10 mouse cellular contexts compared by ENCODE assay signal in genomic region chr3:146392656-146393321, GRCm38 (mm10). TPM values are rescaled to one million over a fixed set of nuclear protein-coding genes. Genes with fewer than 3 reads are reported as not detected.
DNase-seq lines count a peak whose midpoint lies in the region; ATAC-seq and TF ChIP-seq lines count a peak whose summit lies in the region.
"Had no signal": no experiment of that assay in that cellular context is flagged by ENCODE, and none has a peak within 500 bp of the region (broad histone marks: within the 10 kb centered on the region; RNA-seq: fewer than 3 reads in every experiment).

No protein-coding gene starts in this region.

- H3K9ac ChIP-seq in heart, embryonic 14.5 days (ENCODE audit: low read length), result no peak overlapping the region
- H3K9ac ChIP-seq in hindbrain, embryonic 16.5 days (ENCODE audit: low read depth, low read length), result no peak overlapping the region
- no peak overlapping the region for H3K9ac ChIP-seq in midbrain, embryonic 13.5 days (replicated peaks)
- H3K9ac ChIP-seq: limb, embryonic 12.5 days had no signal

- H3K9me3 ChIP-seq in heart, embryonic 14.5 days (ENCODE audit: control insufficient read depth, low read length), result no peaks in the 10 kb centered on the region
- no peaks in the 10 kb centered on the region for H3K9me3 ChIP-seq in hindbrain, embryonic 16.5 days (ENCODE audit: control insufficient read depth, low read length)
- H3K9me3 ChIP-seq in midbrain, embryonic 13.5 days, result no peaks in the 10 kb centered on the region
- H3K9me3 ChIP-seq: limb, embryonic 12.5 days had no signal

- H3K4me2 ChIP-seq in heart, embryonic 14.5 days (ENCODE audit: low read length), result peak overlapping the region; percentile 39; the same call in 1 of the 2 replicates
- peak overlapping the region; percentile 19; the same call in 1 of the 2 replicates for H3K4me2 ChIP-seq in hindbrain, embryonic 16.5 days (ENCODE audit: low read length)
- peak overlapping the region; percentile 41 for H3K4me2 ChIP-seq in midbrain, embryonic 13.5 days (replicated peaks)
- H3K4me2 ChIP-seq: limb, embryonic 12.5 days had no signal

- peaks cover 0 to 13% of the 10 kb centered on the region in 2 experiments; a peak in 2 of 4 replicates for H3K4me1 ChIP-seq in heart, embryonic 14.5 days (ENCODE audit: control insufficient read depth in 2 of 2, insufficient read depth in 2 of 2, low read length in 2 of 2)
- no peaks in the 10 kb centered on the region for H3K4me1 ChIP-seq in hindbrain, embryonic 16.5 days (ENCODE audit: control insufficient read depth, insufficient read depth, low read depth, low read length)
- peaks cover 4% of the 10 kb centered on the region; the same call in 1 of the 2 replicates for H3K4me1 ChIP-seq in midbrain, embryonic 13.5 days (replicated peaks)
- H3K4me1 ChIP-seq in lung, adult 2 months (ENCODE audit: control insufficient read depth, insufficient read depth, low read length), result no peaks in the 10 kb centered on the region

- H3K4me3 ChIP-seq in heart, embryonic 14.5 days (ENCODE audit: control insufficient read depth in 1 of 2, insufficient read depth in 1 of 2, low read depth in 1 of 2, low read length in 2 of 2), result no peak overlapping the region
- H3K4me3 ChIP-seq in hindbrain, embryonic 16.5 days (ENCODE audit: low read length), result no peak overlapping the region
- peak overlapping the region; percentile 18; the same call in 1 of the 2 replicates for H3K4me3 ChIP-seq in midbrain, embryonic 13.5 days (replicated peaks)
- H3K4me3 ChIP-seq in lung, adult 2 months (replicated peaks; ENCODE audit: extremely low read depth, low read depth, low read length), result no peak overlapping the region
- H3K4me3 ChIP-seq: limb, embryonic 12.5 days had no signal

- TF ChIP-seq POLR2A in lung, adult 2 months (IDR thresholded peaks at IDR 0.05; ENCODE audit: borderline replicate concordance, extremely low read depth, low read depth, low read length), result no peak

- no peak for TF ChIP-seq CTCF in lung, adult 2 months (IDR thresholded peaks at IDR 0.05; ENCODE audit: insufficient read depth, low read length)

- WGBS in heart, embryonic 14.5 days, result 63% methylated on average over 19 of the region's 19 CpGs
- 74% methylated on average over 19 of the region's 19 CpGs for WGBS in hindbrain, embryonic 16.5 days
- WGBS in midbrain, embryonic 13.5 days, result 56% methylated on average over 19 of the region's 19 CpGs
- 81% methylated on average over 19 of the region's 19 CpGs for WGBS in lung, adult 2 months

- no peak for ATAC-seq in heart, embryonic 14.5 days (ENCODE audit: insufficient number of reproducible peaks, insufficient read depth, low FRiP score, low read depth)
- no peak; the same call in 1 of the 2 replicates for ATAC-seq in hindbrain, embryonic 16.5 days
- ATAC-seq in midbrain, embryonic 13.5 days, result peak; percentile 79

- no peaks in the 10 kb centered on the region for H3K27me3 ChIP-seq in heart, embryonic 14.5 days (ENCODE audit: control insufficient read depth, insufficient read depth, low read length)
- no peaks in the 10 kb centered on the region for H3K27me3 ChIP-seq in hindbrain, embryonic 16.5 days (replicated peaks; ENCODE audit: control insufficient read depth, insufficient read depth, low read length)
- no peaks in the 10 kb centered on the region for H3K27me3 ChIP-seq in midbrain, embryonic 13.5 days
- H3K27me3 ChIP-seq: limb, embryonic 12.5 days had no signal

- no peak for DNase-seq in heart, postnatal 25 days (ENCODE audit: low spot score)
- DNase-seq in c-Kit-positive CD71-positive TER-119-positive erythroid progenitor cells, embryonic 14.5 days (ENCODE audit: low spot score), result peak; percentile 68
- no peak for DNase-seq in natural killer cell, adult 2 months (ENCODE audit: low spot score in 2 of 2)
- no peak for DNase-seq in right cerebral cortex, postnatal 4 days
- no peak for DNase-seq in lung, adult 2 months
- DNase-seq: right cerebral cortex, postnatal 14 days had no signal

- intact Hi-C loops in heart, postnatal 25 days (cut with DNase I), result no loop called here

- H3K27ac ChIP-seq in heart, embryonic 14.5 days (replicated peaks in 1 of 2; ENCODE audit: control insufficient read depth in 1 of 2, insufficient read depth in 1 of 2, low read depth in 2 of 2, low read length in 2 of 2), result no peak overlapping the region
- H3K27ac ChIP-seq in hindbrain, embryonic 16.5 days (ENCODE audit: low read depth, low read length), result no peak overlapping the region
- H3K27ac ChIP-seq in midbrain, embryonic 13.5 days, result no peak overlapping the region
- H3K27ac ChIP-seq: limb, embryonic 12.5 days had no signal

- H3K36me3 ChIP-seq in heart, embryonic 14.5 days (ENCODE audit: control insufficient read depth, insufficient read depth, low read length), result no peaks in the 10 kb centered on the region
- H3K36me3 ChIP-seq in hindbrain, embryonic 16.5 days (ENCODE audit: control insufficient read depth, insufficient read depth, low read length), result no peaks in the 10 kb centered on the region
- H3K36me3 ChIP-seq in midbrain, embryonic 13.5 days, result no peaks in the 10 kb centered on the region
- H3K36me3 ChIP-seq: limb, embryonic 12.5 days had no signal

RNA-seq across cellular contexts. Expression of gene Ssx2ip, which starts 11.7 kb away (rescaled TPM):
- 17.1 and 19.6 TPM in 2 replicates for polyA plus RNA-seq in heart, embryonic 14.5 days (2014; fragmentation: Nextera tagmentation; extraction: Ambion mirVana)
- total RNA-seq in heart, postnatal 25 days (2021), result 10 to 100 TPM; 12.4 to 12.5 TPM
- polyA plus RNA-seq in hindbrain, embryonic 16.5 days (2015; fragmentation: Nextera tagmentation; extraction: Ambion mirVana), result 17.9 and 18.8 TPM in 2 replicates
- polyA plus RNA-seq in midbrain, embryonic 13.5 days (2015; fragmentation: Nextera tagmentation; extraction: Ambion mirVana), result 15.5 and 16.4 TPM in 2 replicates
- 5.9 and 7.2 TPM in 2 replicates for polyA plus RNA-seq in lung, adult 2 months (2012; rRNA removed)

RNA-seq across cellular contexts. Expression of gene Ctbs, which starts 56.8 kb away (rescaled TPM):
- 11.3 and 11.5 TPM in 2 replicates for polyA plus RNA-seq in heart, embryonic 14.5 days (2014; fragmentation: Nextera tagmentation; extraction: Ambion mirVana)
- total RNA-seq in heart, postnatal 25 days (2021), result 1 to 10 TPM; 4.2 to 4.4 TPM
- polyA plus RNA-seq in hindbrain, embryonic 16.5 days (2015; fragmentation: Nextera tagmentation; extraction: Ambion mirVana), result 5.0 and 5.7 TPM in 2 replicates
- 4.2 and 4.6 TPM in 2 replicates for polyA plus RNA-seq in midbrain, embryonic 13.5 days (2015; fragmentation: Nextera tagmentation; extraction: Ambion mirVana)
- polyA plus RNA-seq in lung, adult 2 months (2012; rRNA removed), result 4.9 and 5.6 TPM in 2 replicates
